Mouse (Mus musculus) small intestine, adult 10 weeks (tissue): Measurements from ENCODE around the gene Cacng6. TPM values are rescaled to one million over a fixed set of nuclear protein-coding genes. Genes with fewer than 3 reads are reported as not detected.

ENCODE experiments used
- polyA plus RNA-seq: library from polyadenylated mRNA; stranded (reverse); fragments of 350-450 nt; fragmentation: Illumina TruSeq; extraction: RNeasy Lipid Tissue Mini Kit (QIAGEN cat#74804); gene quantifications from one replicate; pipeline ENCODE4 v1.2.3, GENCODE M21; 2014; ENCODE audit warnings: low replicate concordance

The Cacng6 gene
- polyA plus RNA-seq, result not detected

GRCm38 (mm10) chr7:3423895-3424294, at the start of gene Cacng6:
Gene Cacng6 (plus strand): TSS chr7:3424195.

GRCm38 (mm10) chr7:3390413-3391080, 33.4 kb upstream of the Cacng6 start, which contains the start of gene Cacng8:
Gene Cacng8 (plus strand): TSS chr7:3390683.

Other genes starting within 250 kb of the Cacng6 start
- 0.04 TPM for gene Nlrp12, start 174.5 kb upstream of the Cacng6 start, polyA plus RNA-seq
- gene Myadm, start 135.1 kb upstream of the Cacng6 start, polyA plus RNA-seq, result 53.6 TPM
- not detected for gene Prkcg, start 135.0 kb upstream of the Cacng6 start, polyA plus RNA-seq
- 0.45 TPM for gene Cacng7, start 91.2 kb upstream of the Cacng6 start, polyA plus RNA-seq
- not detected for gene Cacng8, start 33.5 kb upstream of the Cacng6 start, polyA plus RNA-seq
- gene Tarm1, start 78.4 kb downstream of the Cacng6 start, polyA plus RNA-seq, result not detected
- not detected for gene Oscar, start 192.0 kb downstream of the Cacng6 start, polyA plus RNA-seq
- 9.0 TPM for gene Ndufa3, start 193.2 kb downstream of the Cacng6 start, polyA plus RNA-seq
- not detected for gene Tfpt, start 205.7 kb downstream of the Cacng6 start, polyA plus RNA-seq
- gene Prpf31, start 205.8 kb downstream of the Cacng6 start, polyA plus RNA-seq, result 9.5 TPM
- 6.9 TPM for gene Cnot3, start 221.1 kb downstream of the Cacng6 start, polyA plus RNA-seq
- 5.8 TPM for gene Leng1, start 241.6 kb downstream of the Cacng6 start, polyA plus RNA-seq